ENCODE assay signal across 8 mouse cellular contexts in the genomic region with DNA sequence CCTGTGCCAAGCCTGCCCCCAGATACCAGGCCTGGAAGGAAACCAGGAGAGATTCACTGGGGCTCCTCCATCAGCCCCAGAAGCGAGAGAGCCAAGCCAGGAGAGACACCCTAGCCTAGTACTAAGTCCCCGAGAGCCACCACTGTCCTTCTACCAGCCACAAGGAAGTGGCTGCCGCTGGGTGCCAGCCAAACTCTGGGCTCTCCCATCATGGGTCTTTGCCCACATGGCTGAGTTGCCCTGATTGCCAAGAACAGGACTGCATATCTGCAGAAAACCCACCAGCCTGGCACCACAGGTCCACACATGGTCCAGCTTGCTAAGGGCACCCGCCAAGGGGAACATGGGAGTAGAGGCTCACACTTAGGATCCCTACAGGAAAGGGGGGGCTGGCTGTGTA. TPM values are rescaled to one million over a fixed set of nuclear protein-coding genes. Genes with fewer than 3 reads are reported as not detected.
A peak's percentile ranks its signal among the peaks of the same experiment; 100 is the strongest.
DNase-seq lines count a peak whose midpoint lies in the region; ATAC-seq and TF ChIP-seq lines count a peak whose summit lies in the region.

No protein-coding gene starts in this region.

- no peak for TF ChIP-seq CTCF in layer of hippocampus, adult 2 months (conservative IDR thresholded peaks at IDR 0.05)

- DNase-seq in 3134 (ENCODE audit: extremely low read depth, insufficient read length, low spot score), result peak; percentile 69
- DNase-seq in adrenal gland, postnatal 14 days, result peak; percentile 83
- no peak for DNase-seq in forebrain, embryonic 11.5 days (ENCODE audit: low spot score)
- DNase-seq in heart, postnatal 14 days, result peak; percentile 70 to 73
- DNase-seq in layer of hippocampus, adult 2 months (ENCODE audit: low spot score in 2 of 2), result peak; percentile 33 to 43
- DNase-seq in lung, postnatal 10 days, result peak; percentile 64
- DNase-seq in right cerebral cortex, postnatal 14 days, result peak; percentile 71

- H3K27ac ChIP-seq in forebrain, embryonic 11.5 days (ENCODE audit: low read depth, low read length), result no peak overlapping the region
- H3K27ac ChIP-seq in layer of hippocampus, adult 2 months, result peak overlapping the region; percentile 97

- no peaks in the 10 kb centered on the region for H3K9me3 ChIP-seq in forebrain, embryonic 11.5 days (ENCODE audit: control insufficient read depth, low read length)

- H3K9ac ChIP-seq in forebrain, embryonic 11.5 days (ENCODE audit: low read length), result peak overlapping the region; percentile 100

- H3K4me1 ChIP-seq in forebrain, embryonic 11.5 days (replicated peaks; ENCODE audit: control insufficient read depth, insufficient read depth, low read length), result peaks cover 15% of the 10 kb centered on the region

- WGBS in forebrain, embryonic 11.5 days, result 79% methylated on average over 4 of the region's 4 CpGs

- intact Hi-C loops in heart, postnatal 14 days (cut with DNase I), result no loop called here

- H3K27me3 ChIP-seq in forebrain, embryonic 11.5 days (ENCODE audit: control insufficient read depth, insufficient read depth, low read length), result no peaks in the 10 kb centered on the region

- H3K36me3 ChIP-seq in forebrain, embryonic 11.5 days (ENCODE audit: control insufficient read depth, insufficient read depth, low read length), result peaks cover 17% of the 10 kb centered on the region

- no peak for ATAC-seq in forebrain, embryonic 11.5 days (replicated peaks; ENCODE audit: low FRiP score)
- ATAC-seq in inflammation-experienced regulatory T-cells, adult 6 months, result no peak

- peak overlapping the region; percentile 95 for H3K4me2 ChIP-seq in forebrain, embryonic 11.5 days (ENCODE audit: low read depth, low read length, severe bottlenecking)

- H3K4me3 ChIP-seq in forebrain, embryonic 11.5 days (ENCODE audit: low read depth, low read length), result peak overlapping the region; percentile 94
- H3K4me3 ChIP-seq in layer of hippocampus, adult 2 months, result peak overlapping the region; percentile 72

RNA-seq across cellular contexts. Expression of a gene that starts 15.1 kb away (rescaled TPM):
- 66.7 and 85.8 TPM in 2 replicates for total RNA-seq in adrenal gland, postnatal 14 days (2021)
- 209 and 213 TPM in 2 replicates for polyA plus RNA-seq in forebrain, embryonic 11.5 days (2014; fragmentation: Nextera tagmentation; extraction: Ambion mirVana)
- 10 to 100 TPM; 62.3 to 67.3 TPM for total RNA-seq in heart, postnatal 14 days (2021)
- 100 to 1,000 TPM; 104 to 108 TPM for total RNA-seq in layer of hippocampus, adult 2 months (2021)
- polyA plus RNA-seq in inflammation-experienced regulatory T-cells, adult 6 months (2017; shearing (Covaris generic)), result 1 to 10 TPM; 4.2 to 6.5 (median 4.4) TPM

RNA-seq across cellular contexts. Expression of a gene that starts 36.9 kb away (rescaled TPM):
- 45.2 and 48.0 TPM in 2 replicates for total RNA-seq in adrenal gland, postnatal 14 days (2021)
- 52.3 and 55.2 TPM in 2 replicates for polyA plus RNA-seq in forebrain, embryonic 11.5 days (2014; fragmentation: Nextera tagmentation; extraction: Ambion mirVana)
- 10 to 100 TPM; 52.8 to 55.6 TPM for total RNA-seq in heart, postnatal 14 days (2021)
- total RNA-seq in layer of hippocampus, adult 2 months (2021), result 10 to 100 TPM; 53.6 to 56.0 TPM
- polyA plus RNA-seq in inflammation-experienced regulatory T-cells, adult 6 months (2017; shearing (Covaris generic)), result 10 to 100 TPM in 1 of 3 experiments, 1 to 10 TPM in 2; 8.2 to 12.8 (median 9.2) TPM
